8 mouse cellular contexts compared by ENCODE assay signal in the genomic region with DNA sequence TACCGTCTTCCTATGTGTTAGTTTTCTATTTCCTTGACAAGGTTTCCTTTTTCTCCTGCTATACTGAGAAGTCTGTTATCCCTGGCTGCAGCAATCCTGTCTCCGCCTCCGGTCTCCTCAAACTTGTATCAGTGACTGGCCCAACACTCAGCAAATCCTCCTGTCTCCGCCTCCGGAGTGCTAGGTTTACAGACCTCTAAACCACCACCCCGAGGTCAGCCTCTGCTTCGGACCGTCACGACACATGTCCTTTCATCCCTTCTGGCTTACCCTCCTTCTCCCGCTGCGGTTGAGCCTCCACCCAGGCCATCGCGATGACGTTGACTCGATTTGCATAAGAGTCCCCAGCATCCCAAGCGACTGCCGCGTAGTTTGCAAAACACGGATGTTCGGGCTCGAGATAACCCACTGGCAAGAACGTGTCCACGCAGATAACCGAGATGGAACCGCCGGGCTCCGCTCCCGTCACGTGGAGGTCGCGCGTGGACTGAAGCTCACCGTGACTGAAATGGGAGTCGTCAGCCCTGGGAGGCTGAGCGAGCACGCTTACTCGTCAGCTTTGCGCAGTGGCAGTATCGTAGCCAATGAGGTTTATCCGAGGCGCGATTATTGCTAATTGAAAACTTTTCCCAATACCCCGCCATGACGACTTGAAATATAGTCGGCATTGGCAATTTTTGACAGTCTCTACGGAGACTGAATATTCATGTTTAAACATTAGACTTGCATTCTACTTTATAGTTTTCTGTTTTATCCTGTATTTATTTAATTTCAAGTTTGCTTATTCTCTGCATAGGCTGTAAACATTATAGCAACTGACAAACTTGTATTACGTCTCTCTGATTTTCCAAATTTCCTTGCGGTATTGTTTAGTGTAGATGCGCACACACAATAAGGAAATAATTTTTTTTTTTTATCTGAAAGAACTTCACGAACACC. TPM values are rescaled to one million over a fixed set of nuclear protein-coding genes. Genes with fewer than 3 reads are reported as not detected.
DNase-seq lines count a peak whose midpoint lies in the region; ATAC-seq lines count a peak whose summit lies in the region.

No protein-coding gene starts in this region.

- H3K9me3 ChIP-seq in forebrain, embryonic 10.5 days: no peaks in the 10 kb centered on the region
- H3K9me3 ChIP-seq in heart, embryonic 16.5 days (replicated peaks; ENCODE audit: control insufficient read depth, low read length): no peaks in the 10 kb centered on the region
- H3K9me3 ChIP-seq in liver, embryonic 15.5 days (replicated peaks): no peaks in the 10 kb centered on the region
- no peaks in the 10 kb centered on the region for H3K9me3 ChIP-seq in neural tube, embryonic 12.5 days

- peak overlapping the region; percentile 49 for H3K4me3 ChIP-seq in forebrain, embryonic 10.5 days
- H3K4me3 ChIP-seq in heart, embryonic 16.5 days (ENCODE audit: low read length): peak overlapping the region; percentile 53
- H3K4me3 ChIP-seq in liver, embryonic 15.5 days (replicated peaks): peak overlapping the region; percentile 44
- H3K4me3 ChIP-seq in neural tube, embryonic 12.5 days: peak overlapping the region; percentile 35

- H3K36me3 ChIP-seq in forebrain, embryonic 10.5 days (replicated peaks): no peaks in the 10 kb centered on the region
- no peaks in the 10 kb centered on the region for H3K36me3 ChIP-seq in heart, embryonic 16.5 days (ENCODE audit: control insufficient read depth, insufficient read depth)
- H3K36me3 ChIP-seq in liver, embryonic 15.5 days (replicated peaks): no peaks in the 10 kb centered on the region
- no peaks in the 10 kb centered on the region for H3K36me3 ChIP-seq in neural tube, embryonic 12.5 days

- under 1% methylated on average over 50 of the region's 50 CpGs for WGBS in forebrain, embryonic 10.5 days
- WGBS in heart, embryonic 16.5 days: under 1% methylated on average over 50 of the region's 50 CpGs
- under 1% methylated on average over 50 of the region's 50 CpGs for WGBS in liver, embryonic 15.5 days (ENCODE audit: insufficient replicate concordance)
- WGBS in neural tube, embryonic 12.5 days: under 1% methylated on average over 50 of the region's 50 CpGs

- ATAC-seq in heart, embryonic 16.5 days (replicated peaks; ENCODE audit: extremely low read depth, insufficient read depth, low FRiP score): peak; percentile 83
- ATAC-seq in liver, embryonic 15.5 days (ENCODE audit: insufficient read depth): peak; percentile 79
- peak; percentile 81 for ATAC-seq in neural tube, embryonic 12.5 days (ENCODE audit: low FRiP score, low read depth)

- peak; percentile 89 to 90 for DNase-seq in CD8-positive naive resting alpha-beta T cell, adult 2 months (ENCODE audit: low read depth in 2 of 2, low spot score in 2 of 2)
- peak; percentile 91 for DNase-seq in c-Kit-negative CD71-positive TER-119-positive erythroid progenitor cells, embryonic 14.5 days (ENCODE audit: low read depth, low spot score)
- peak; percentile 90 for DNase-seq in forebrain, embryonic 10.5 days (ENCODE audit: extremely low spot score, low spot score)
- peak; percentile 88 for DNase-seq in kidney, postnatal 36 days
- peak; percentile 85 for DNase-seq in telencephalon, adult 2 months (ENCODE audit: low read depth, low spot score)

- peaks cover 44% of the 10 kb centered on the region for H3K4me1 ChIP-seq in forebrain, embryonic 10.5 days
- peaks cover 28% of the 10 kb centered on the region for H3K4me1 ChIP-seq in heart, embryonic 16.5 days (ENCODE audit: control insufficient read depth, insufficient read depth, low read length)
- H3K4me1 ChIP-seq in liver, embryonic 15.5 days (replicated peaks): peaks cover 44% of the 10 kb centered on the region
- peaks cover 16% of the 10 kb centered on the region for H3K4me1 ChIP-seq in neural tube, embryonic 12.5 days

- 0 out of 2 replicates have a peak, but pooled peaks cover 5% of the 10 kb centered on the region for H3K27me3 ChIP-seq in forebrain, embryonic 10.5 days (ENCODE audit: poor library complexity, severe bottlenecking)
- no peaks in the 10 kb centered on the region for H3K27me3 ChIP-seq in heart, embryonic 16.5 days (ENCODE audit: control insufficient read depth, insufficient read depth, low read length)
- peaks cover 3% of the 10 kb centered on the region; the same call in 1 of the 2 replicates for H3K27me3 ChIP-seq in liver, embryonic 15.5 days
- H3K27me3 ChIP-seq in neural tube, embryonic 12.5 days (replicated peaks): no peaks in the 10 kb centered on the region

- H3K4me2 ChIP-seq in heart, embryonic 16.5 days (ENCODE audit: low read depth, low read length): peak overlapping the region; percentile 82
- peak overlapping the region; percentile 70 for H3K4me2 ChIP-seq in liver, embryonic 15.5 days
- H3K4me2 ChIP-seq in neural tube, embryonic 12.5 days (replicated peaks): peak overlapping the region; percentile 67

- H3K9ac ChIP-seq in heart, embryonic 16.5 days (ENCODE audit: low read length): peak overlapping the region; percentile 82
- H3K9ac ChIP-seq in liver, embryonic 15.5 days: peak overlapping the region; percentile 82
- H3K9ac ChIP-seq in neural tube, embryonic 12.5 days: peak overlapping the region; percentile 80

- peak overlapping the region; percentile 100 for H3K27ac ChIP-seq in forebrain, embryonic 10.5 days
- H3K27ac ChIP-seq in heart, embryonic 16.5 days (ENCODE audit: low read length): peak overlapping the region; percentile 100
- H3K27ac ChIP-seq in liver, embryonic 15.5 days (replicated peaks): peak overlapping the region; percentile 100
- peak overlapping the region; percentile 100 for H3K27ac ChIP-seq in neural tube, embryonic 12.5 days

RNA-seq across cellular contexts. Expression of a gene that starts 5.4 kb away (rescaled TPM):
- 13.1 and 13.9 TPM in 2 replicates for polyA plus RNA-seq in forebrain, embryonic 10.5 days (2016; fragmentation: Nextera tagmentation; extraction: Ambion mirVana)
- 18.7 and 24.0 TPM in 2 replicates for polyA plus RNA-seq in heart, embryonic 16.5 days (2015; fragmentation: Nextera tagmentation; extraction: Ambion mirVana)
- polyA plus RNA-seq in liver, embryonic 15.5 days (2015; fragmentation: Nextera tagmentation; extraction: Ambion mirVana): 6.0 and 6.1 TPM in 2 replicates
- polyA plus RNA-seq in neural tube, embryonic 12.5 days (2016; fragmentation: Nextera tagmentation; extraction: Ambion mirVana): 23.8 and 24.9 TPM in 2 replicates

RNA-seq across cellular contexts. Expression of a gene that starts 16.5 kb away (rescaled TPM):
- polyA plus RNA-seq in forebrain, embryonic 10.5 days (2016; fragmentation: Nextera tagmentation; extraction: Ambion mirVana): 34.3 and 35.8 TPM in 2 replicates
- polyA plus RNA-seq in heart, embryonic 16.5 days (2015; fragmentation: Nextera tagmentation; extraction: Ambion mirVana): 39.1 and 40.6 TPM in 2 replicates
- 15.2 and 16.8 TPM in 2 replicates for polyA plus RNA-seq in liver, embryonic 15.5 days (2015; fragmentation: Nextera tagmentation; extraction: Ambion mirVana)
- 29.4 and 33.5 TPM in 2 replicates for polyA plus RNA-seq in neural tube, embryonic 12.5 days (2016; fragmentation: Nextera tagmentation; extraction: Ambion mirVana)

RNA-seq across cellular contexts. Expression of a gene that starts 23.9 kb away (rescaled TPM):
- not detected in 2 replicates for polyA plus RNA-seq in forebrain, embryonic 10.5 days (2016; fragmentation: Nextera tagmentation; extraction: Ambion mirVana)
- polyA plus RNA-seq in heart, embryonic 16.5 days (2015; fragmentation: Nextera tagmentation; extraction: Ambion mirVana): 0.46 and 0.92 TPM in 2 replicates
- polyA plus RNA-seq in liver, embryonic 15.5 days (2015; fragmentation: Nextera tagmentation; extraction: Ambion mirVana): not detected in 2 replicates
- polyA plus RNA-seq in neural tube, embryonic 12.5 days (2016; fragmentation: Nextera tagmentation; extraction: Ambion mirVana): not detected in 2 replicates

Comparison
In these comparisons a context has a peak if more than half of its experiments do, and no peak if none do; other contexts are left out.
1. Peak in every context shown above with its lines: DNase-seq, ATAC-seq, H3K4me3 ChIP-seq and H3K27ac ChIP-seq.